Mouse (Mus musculus) forebrain, embryonic 16.5 days (tissue): ENCODE results near the gene Ankrd6. TPM values are rescaled to one million over a fixed set of nuclear protein-coding genes. Genes with fewer than 3 reads are reported as not detected.

Experiments used
- ATAC-seq: fragments of 200-750 bp; cut with Nextera tagmentation; 2 replicates; pipeline ENCODE4 v1.8.0; 2017; ENCODE audit warnings: mild to moderate bottlenecking, moderate library complexity
- H3K27ac ChIP-seq: fragments of 300-500 bp; sonication (generic); 2 replicates; pipeline ENCODE4 v1.5.1; 2014; ENCODE audit warnings: low read length, control low read depth
- H3K27me3 ChIP-seq: fragments of 300-500 bp; sonication (generic); replicated peaks from 2 replicates; pipeline ENCODE4 v1.6.1; 2014; ENCODE audit warnings: low read length; ENCODE audit not compliant: control insufficient read depth, insufficient read depth
- H3K36me3 ChIP-seq: fragments of 300-500 bp; sonication (generic); 2 replicates; pipeline ENCODE4 v1.6.1; 2014; ENCODE audit not compliant: control insufficient read depth, insufficient read depth
- H3K4me1 ChIP-seq: fragments of 300-500 bp; sonication (generic); replicated peaks from 2 replicates; pipeline ENCODE4 v1.6.1; 2014; ENCODE audit warnings: low read length; ENCODE audit not compliant: control insufficient read depth, insufficient read depth
- H3K4me2 ChIP-seq: fragments of 300-500 bp; sonication (generic); 2 replicates; pipeline ENCODE4 v1.6.1; 2014; ENCODE audit warnings: mild to moderate bottlenecking, low read length, control low read depth
- H3K4me3 ChIP-seq: fragments of 300-500 bp; sonication (generic); replicated peaks from 2 replicates; pipeline ENCODE4 v1.5.1; 2014; ENCODE audit warnings: mild to moderate bottlenecking, low read length, control low read depth
- H3K9ac ChIP-seq: fragments of 300-500 bp; sonication (generic); replicated peaks from 2 replicates; pipeline ENCODE4 v1.6.1; 2014; ENCODE audit warnings: low read depth, low read length, control low read depth
- H3K9me3 ChIP-seq: fragments of 300-500 bp; sonication (generic); 2 replicates; pipeline ENCODE4 v1.6.1; 2016; ENCODE audit warnings: low read length; ENCODE audit not compliant: control insufficient read depth
- WGBS: fragments of 180-500 bp; shearing (Covaris S2); extraction: QIAGEN DNeasy Blood & Tissue Kit; methylation state at CpG from one replicate; pipeline ENCODE4 v1.1.7; 2014; 5-methylcytosine and 5-hydroxymethylcytosine counted together
- polyA plus RNA-seq: library from polyadenylated mRNA; unstranded; fragments of >200 nt; fragmentation: Nextera tagmentation; extraction: Ambion mirVana; gene quantifications from 2 replicates; pipeline ENCODE4 v1.2.1, GENCODE M21; 2015

Ankrd6 gene
- polyA plus RNA-seq, 1 experiment from 2014 or later, result 37.0 TPM

DNA sequence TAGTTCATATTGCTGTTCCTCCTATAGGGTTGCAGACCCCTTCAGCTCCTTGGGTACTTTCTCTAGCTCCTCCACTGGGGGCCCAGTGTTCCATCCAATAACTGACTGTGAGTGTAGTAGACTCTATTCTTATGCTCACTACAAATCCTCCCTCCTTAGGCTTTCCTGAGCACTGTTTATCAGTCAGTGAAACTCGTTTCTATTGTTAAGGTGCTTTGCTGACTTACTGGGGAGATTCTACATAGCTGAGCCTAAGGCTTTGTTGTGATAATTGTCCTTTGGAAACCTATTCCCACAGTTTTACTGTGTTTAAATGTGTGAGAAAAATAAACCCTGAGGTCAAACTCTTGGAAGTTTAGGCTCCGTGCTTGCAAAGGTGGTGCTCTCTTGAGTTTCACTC is 5.8 kb upstream of the Ankrd6 start:
- Histone ChIP-seq H3K4me1 (no peaks in the 10 kb centered on the region), H3K27ac (no peak overlapping the region), H3K4me2 (no peak overlapping the region), H3K9me3 (no peaks in the 10 kb centered on the region), H3K9ac (no peak overlapping the region), H3K36me3 (no peaks in the 10 kb centered on the region), H3K27me3 (peaks cover 4% of the 10 kb centered on the region; the same call in 1 of the 2 replicates), H3K4me3 (no peak overlapping the region)
- 30% methylated on average over 2 of the region's 2 CpGs for WGBS
- ATAC-seq, result no peak

DNA sequence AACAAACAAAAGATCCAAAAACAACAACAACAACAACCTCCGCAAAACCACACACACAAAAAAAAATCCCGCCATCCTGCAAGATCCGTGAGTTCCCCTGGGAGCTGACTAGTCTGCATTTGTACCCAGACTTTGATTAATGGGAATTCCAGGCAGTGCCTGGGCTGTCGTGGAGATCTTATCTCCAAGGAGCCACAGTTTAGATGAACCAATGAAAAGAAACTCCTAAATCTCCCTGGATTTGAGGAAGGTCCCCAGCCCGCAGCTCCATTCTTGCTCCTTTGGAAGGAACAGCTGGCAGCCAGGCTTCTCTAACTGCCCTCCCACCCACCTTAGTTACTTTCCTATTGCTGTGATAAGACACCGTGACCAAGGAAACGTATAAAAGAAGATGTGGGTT is 2.0 kb upstream of the Ankrd6 start:
- H3K36me3 ChIP-seq, result no peaks in the 10 kb centered on the region
- H3K4me3 ChIP-seq, result no peak overlapping the region
- no peak overlapping the region for H3K27ac ChIP-seq
- no peaks in the 10 kb centered on the region for H3K9me3 ChIP-seq
- peaks cover 16% of the 10 kb centered on the region for H3K4me1 ChIP-seq
- H3K27me3 ChIP-seq, result peaks cover 4% of the 10 kb centered on the region; the same call in 1 of the 2 replicates
- H3K4me2 ChIP-seq, result no peak overlapping the region
- ATAC-seq, result no peak
- H3K9ac ChIP-seq, result no peak overlapping the region
- WGBS, result 35% methylated on average over 7 of the region's 7 CpGs

DNA sequence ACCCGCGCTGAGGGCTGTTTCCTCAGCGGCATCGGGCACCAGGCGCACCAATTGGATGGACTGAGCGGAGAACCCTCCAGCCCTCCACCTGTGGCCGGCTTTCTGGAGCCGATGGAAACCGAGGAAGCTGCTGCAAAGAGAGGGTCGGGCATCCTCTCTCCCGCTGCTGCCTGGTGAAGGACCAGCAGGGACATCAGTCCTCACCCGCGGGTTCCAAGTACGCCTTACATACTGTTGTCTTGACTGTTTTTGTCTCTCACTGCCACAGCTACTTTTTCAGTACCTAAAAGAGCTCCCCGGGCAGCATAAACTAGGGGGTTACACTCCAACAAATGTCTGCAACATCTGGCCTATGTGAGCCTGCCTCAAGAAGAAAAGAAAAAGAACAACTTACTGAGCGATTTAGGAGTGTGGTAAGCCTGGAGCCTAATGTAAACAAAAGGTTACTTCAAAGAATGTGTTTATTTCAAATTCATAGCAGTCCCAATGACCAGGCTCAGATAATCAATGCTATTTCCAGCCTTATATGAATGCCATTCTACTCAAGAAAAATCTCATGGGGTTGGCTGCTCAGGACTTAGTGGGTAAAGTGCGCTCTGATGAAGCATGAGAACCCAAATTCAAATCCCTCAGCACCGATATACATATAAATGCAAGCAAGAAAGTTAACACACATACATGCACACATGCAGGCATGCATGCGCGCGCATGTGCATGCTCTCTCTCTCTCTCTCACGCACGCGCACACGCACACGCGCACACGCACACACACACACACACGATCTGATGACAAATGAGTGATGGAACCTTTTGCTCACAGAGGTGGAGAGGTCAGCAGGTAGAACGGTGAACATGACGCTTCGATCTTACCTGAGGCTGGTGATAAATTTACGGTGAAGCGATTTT is 647 bp upstream of the Ankrd6 start:
- Histone ChIP-seq H3K27me3 (peaks cover 4% of the 10 kb centered on the region; the same call in 1 of the 2 replicates), H3K4me1 (peaks cover 20% of the 10 kb centered on the region), H3K27ac (no peak overlapping the region), H3K4me3 (peak overlapping the region; percentile 87), H3K4me2 (peak overlapping the region; percentile 95), H3K36me3 (no peaks in the 10 kb centered on the region), H3K9me3 (no peaks in the 10 kb centered on the region), H3K9ac (peak overlapping the region; percentile 78)
- WGBS, result 2% methylated on average over 34 of the region's 34 CpGs
- no peak; the same call in none of the 2 replicates for ATAC-seq

DNA sequence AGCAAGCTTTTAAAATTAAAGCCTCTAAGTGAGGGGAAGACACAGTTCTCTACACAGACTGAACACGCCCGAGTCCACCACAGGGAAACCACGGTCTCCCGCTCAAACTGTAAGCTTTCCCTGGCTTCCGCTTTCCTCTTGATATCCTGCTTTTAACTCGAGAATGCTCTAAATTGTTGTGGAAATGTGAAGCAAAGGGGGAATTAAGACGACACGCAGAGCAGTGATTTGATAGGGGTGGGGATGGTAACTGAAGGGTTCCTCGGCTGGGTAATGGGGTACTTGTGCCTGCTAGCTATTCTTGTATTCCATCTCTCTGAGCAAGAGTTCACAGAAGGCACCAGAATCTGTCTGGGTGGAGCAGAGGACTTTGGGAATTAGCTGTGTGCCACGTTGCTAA is 1.9 kb downstream of the Ankrd6 start:
- Histone ChIP-seq H3K4me1 (peaks cover 20% of the 10 kb centered on the region), H3K4me3 (0 out of 2 replicates have a peak overlapping the region, but pooled peaks have one; percentile 2), H3K27me3 (peaks cover 4% of the 10 kb centered on the region; the same call in 1 of the 2 replicates), H3K9ac (peak overlapping the region; percentile 4; the same call in 1 of the 2 replicates), H3K9me3 (no peaks in the 10 kb centered on the region), H3K4me2 (peak overlapping the region; percentile 28), H3K36me3 (no peaks in the 10 kb centered on the region), H3K27ac (no peak overlapping the region)
- ATAC-seq, result no peak
- 35% methylated on average over 10 of the region's 10 CpGs for WGBS

DNA sequence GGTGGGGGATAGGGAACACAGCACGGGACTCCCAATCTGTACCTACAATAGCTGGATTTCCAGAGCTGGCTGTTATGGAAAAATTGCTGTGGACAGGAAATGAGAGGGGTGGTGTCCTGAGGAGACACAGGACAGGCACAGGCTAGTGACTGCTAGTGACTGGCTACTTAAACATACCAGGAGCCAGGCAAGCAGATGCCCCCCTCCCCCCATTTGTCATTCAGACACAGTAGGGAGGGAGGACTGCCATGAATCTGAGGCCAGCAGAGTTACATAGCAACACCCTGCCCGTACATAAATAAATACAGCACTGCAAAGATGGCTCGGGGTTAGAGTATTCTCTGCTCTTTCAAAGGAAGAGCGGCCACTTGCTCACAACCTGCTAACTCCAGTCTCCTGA is 3.0 kb downstream of the Ankrd6 start:
- Histone ChIP-seq H3K27ac (no peak overlapping the region; the same call in 1 of the 2 replicates), H3K36me3 (no peaks in the 10 kb centered on the region), H3K4me3 (no peak overlapping the region), H3K4me1 (peaks cover 20% of the 10 kb centered on the region), H3K9ac (0 out of 2 replicates have a peak overlapping the region, but pooled peaks have one; percentile 8), H3K4me2 (no peak overlapping the region), H3K27me3 (peaks cover 1% of the 10 kb centered on the region; the same call in 1 of the 2 replicates), H3K9me3 (no peaks in the 10 kb centered on the region)
- 38% methylated on average over 4 of the region's 4 CpGs for WGBS
- no peak for ATAC-seq

DNA sequence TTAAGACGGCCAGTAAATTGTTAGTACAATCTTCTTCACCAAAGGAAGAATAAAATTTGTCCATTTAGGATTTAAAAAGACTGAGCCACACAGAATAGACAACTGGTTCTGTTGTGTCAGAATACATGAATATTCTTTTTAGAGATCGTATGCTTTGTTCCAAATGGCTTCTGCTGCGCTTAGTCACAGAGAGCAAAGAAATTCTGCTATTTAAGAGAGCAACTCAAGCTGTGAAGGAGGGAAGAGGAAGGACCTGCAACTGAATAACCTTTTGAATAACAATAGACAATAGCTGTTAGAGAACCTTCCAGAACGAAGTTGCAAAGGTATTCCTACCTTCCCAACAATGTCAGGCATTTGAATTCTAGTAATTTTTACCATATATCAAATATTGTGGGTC is 9.7 kb downstream of the Ankrd6 start:
- H3K4me2 ChIP-seq, result no peak overlapping the region
- H3K4me1 ChIP-seq, result peaks cover 15% of the 10 kb centered on the region
- H3K27ac ChIP-seq, result no peak overlapping the region
- H3K9me3 ChIP-seq, result no peaks in the 10 kb centered on the region
- ATAC-seq, result no peak
- no peak overlapping the region for H3K4me3 ChIP-seq
- no peaks in the 10 kb centered on the region for H3K27me3 ChIP-seq
- H3K36me3 ChIP-seq, result no peaks in the 10 kb centered on the region
- WGBS, result 53% methylated on average over 4 of the region's 4 CpGs
- H3K9ac ChIP-seq, result no peak overlapping the region

DNA sequence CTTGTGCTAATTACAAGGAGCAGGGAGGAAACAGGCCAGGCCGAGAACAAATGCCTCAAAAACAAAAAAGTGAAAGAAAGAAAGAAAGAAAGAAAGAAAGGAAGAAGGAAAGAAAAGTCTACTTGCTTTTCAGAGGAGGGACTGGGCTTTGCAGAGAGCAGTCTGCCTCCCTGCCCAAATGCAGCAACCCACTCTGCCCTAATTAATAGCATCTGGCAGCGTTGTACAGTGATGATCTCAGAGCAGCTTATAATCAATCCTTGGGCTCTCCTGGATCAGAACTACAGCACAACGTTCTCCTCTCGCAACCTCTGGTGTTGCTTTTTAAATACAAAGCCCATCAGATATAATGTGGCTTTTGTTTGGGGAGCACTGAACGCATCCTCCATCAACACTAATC is 10.7 kb downstream of the Ankrd6 start:
- Histone ChIP-seq H3K4me1 (peaks cover 15% of the 10 kb centered on the region), H3K36me3 (no peaks in the 10 kb centered on the region), H3K4me3 (no peak overlapping the region), H3K27ac (peak overlapping the region; percentile 71), H3K9me3 (no peaks in the 10 kb centered on the region), H3K9ac (no peak overlapping the region; the same call in 1 of the 2 replicates), H3K27me3 (no peaks in the 10 kb centered on the region), H3K4me2 (no peak overlapping the region)
- 8% methylated on average over 5 of the region's 5 CpGs for WGBS
- peak; percentile 84 for ATAC-seq

DNA sequence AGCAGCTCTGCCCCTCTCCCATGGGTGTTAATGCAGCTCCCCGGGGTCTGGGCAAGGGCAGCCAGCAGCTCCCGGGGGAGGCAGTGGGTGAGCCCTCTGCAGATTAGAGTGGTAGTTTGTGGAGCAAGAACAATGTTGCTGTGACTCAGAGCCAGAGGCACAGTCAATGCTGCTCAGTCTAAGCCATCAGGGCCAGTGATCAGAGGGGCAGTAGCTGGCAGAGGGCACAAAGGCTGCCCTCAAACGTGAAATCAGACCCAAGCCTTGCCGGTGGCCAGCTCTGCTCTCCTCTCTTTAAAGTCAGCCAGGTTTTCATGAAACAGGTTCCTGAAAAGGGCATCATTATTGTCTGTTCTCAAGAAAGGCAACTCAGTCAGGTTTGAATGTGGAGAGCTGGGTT is 11.1 kb downstream of the Ankrd6 start:
- Histone ChIP-seq H3K4me2 (no peak overlapping the region), H3K27me3 (no peaks in the 10 kb centered on the region), H3K9ac (no peak overlapping the region; the same call in 1 of the 2 replicates), H3K9me3 (no peaks in the 10 kb centered on the region), H3K27ac (peak overlapping the region; percentile 71), H3K4me1 (peaks cover 15% of the 10 kb centered on the region), H3K36me3 (no peaks in the 10 kb centered on the region), H3K4me3 (no peak overlapping the region)
- ATAC-seq, result peak; percentile 89
- 7% methylated on average over 4 of the region's 4 CpGs for WGBS

DNA sequence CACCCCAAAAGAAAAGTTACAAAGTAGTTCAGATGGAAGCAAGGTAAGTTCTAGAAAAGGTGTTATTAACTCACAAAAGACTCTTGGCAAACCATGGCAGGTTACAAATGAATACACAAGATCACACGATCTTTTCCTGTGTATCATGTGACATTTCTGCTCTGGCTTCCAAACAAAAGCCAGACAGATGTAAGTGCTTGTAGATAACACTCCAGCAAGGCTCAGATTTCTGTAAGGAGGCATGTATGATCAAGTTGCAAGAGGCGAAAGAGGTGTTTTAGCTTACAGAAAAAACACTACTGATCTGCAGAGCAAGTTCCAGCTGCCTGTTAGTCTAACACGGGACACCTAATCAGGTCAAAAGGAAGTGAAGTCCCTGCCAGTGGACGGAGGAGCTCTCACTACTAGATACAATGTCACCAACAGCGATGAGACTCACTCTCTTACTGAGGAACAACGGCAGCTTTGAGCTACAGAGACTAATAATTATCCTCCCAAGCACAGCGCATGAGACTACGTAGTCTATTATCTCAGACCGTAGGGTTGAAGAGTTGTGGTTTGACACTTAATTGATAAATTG is 13.8 kb downstream of the Ankrd6 start:
- H3K4me1 ChIP-seq, result peaks cover 15% of the 10 kb centered on the region
- no peaks in the 10 kb centered on the region for H3K27me3 ChIP-seq
- H3K9ac ChIP-seq, result no peak overlapping the region
- 58% methylated on average over 9 of the region's 9 CpGs for WGBS
- no peak overlapping the region for H3K27ac ChIP-seq
- H3K4me2 ChIP-seq, result no peak overlapping the region
- H3K4me3 ChIP-seq, result no peak overlapping the region
- no peak for ATAC-seq
- no peaks in the 10 kb centered on the region for H3K36me3 ChIP-seq
- no peaks in the 10 kb centered on the region for H3K9me3 ChIP-seq
